Mouse (Mus musculus) large intestine, adult 2 months (tissue): ENCODE results near the gene Exosc7. TPM values are rescaled to one million over a fixed set of nuclear protein-coding genes. Genes with fewer than 3 reads are reported as not detected.

Experiments used
- DNase-seq: peaks from one replicate; pipeline ENCODE4 v3.0.0-alpha.2; 2012; ENCODE audit warnings: low read depth, low spot score
- WGBS: fragments of 180-500 bp; shearing (Covaris S2); methylation state at CpG from one replicate; pipeline ENCODE4 v1.1.7; 2018; 5-methylcytosine and 5-hydroxymethylcytosine counted together
- polyA plus RNA-seq: library from polyadenylated mRNA; depleted of rRNA; stranded (reverse); fragments of >200 nt; gene quantifications from 2 replicates; pipeline ENCODE4 v1.2.3, GENCODE M21; 2012; rRNA removed

Gene Exosc7
- polyA plus RNA-seq, 1 experiment: 28.9 TPM

- WGBS: 89% methylated on average over 9 of the region's 9 CpGs
- no peak for DNase-seq
These were observed 64.5 kb downstream of the Exosc7 start for GRCm38 (mm10) chr9:123177380-123178048.

- no peak for DNase-seq
- whole genome bisulfite sequencing: 96% methylated on average over 6 of the region's 6 CpGs
These were observed 67.0 kb downstream of the Exosc7 start for GRCm38 (mm10) chr9:123180003-123180402.

- WGBS: 63% methylated on average over 8 of the region's 8 CpGs
- DNase-seq: no peak
These were observed 70.2 kb downstream of the Exosc7 start for GRCm38 (mm10) chr9:123183226-123183625.

- WGBS: 48% methylated on average over 2 of the region's 2 CpGs
- DNase-seq: no peak
These were observed 72.5 kb downstream of the Exosc7 start for GRCm38 (mm10) chr9:123185546-123185945.

Other genes with a start within 250 kb of the Exosc7 start
- gene Zfp445, start 247.2 kb upstream of the Exosc7 start, polyA plus RNA-seq: 9.4 and 26.9 TPM in 2 replicates
- gene Zkscan7, start 227.5 kb upstream of the Exosc7 start, polyA plus RNA-seq: 1.7 and 3.0 TPM in 2 replicates
- 0.40 and 0.52 TPM in 2 replicates for gene Zfp105, start 190.1 kb upstream of the Exosc7 start, polyA plus RNA-seq
- gene 1110059G10Rik, start 162.2 kb upstream of the Exosc7 start, polyA plus RNA-seq: 2.5 and 3.4 TPM in 2 replicates
- 4.5 and 13.9 TPM in 2 replicates for gene Kif15, start 162.2 kb upstream of the Exosc7 start, polyA plus RNA-seq
- 7.7 and 8.5 TPM in 2 replicates for gene Tmem42, start 91.9 kb upstream of the Exosc7 start, polyA plus RNA-seq
- gene Tgm4, start 78.5 kb upstream of the Exosc7 start, polyA plus RNA-seq: 0.04 and 0.05 TPM in 2 replicates
- 89.6 and 152 TPM in 2 replicates for gene Zdhhc3, start within 50 bp of the Exosc7 start, polyA plus RNA-seq
- 38.1 and 51.1 TPM in 2 replicates for gene Clec3b, start 37.7 kb downstream of the Exosc7 start, polyA plus RNA-seq
- 31.4 and 43.1 TPM in 2 replicates for gene Cdcp1, start 102.8 kb downstream of the Exosc7 start, polyA plus RNA-seq
- 6.2 and 7.6 TPM in 2 replicates for gene Tmem158, start 147.5 kb downstream of the Exosc7 start, polyA plus RNA-seq